Mouse (Mus musculus): ENCODE results near the gene Gdf7.

Gdf7 gene

DNA sequence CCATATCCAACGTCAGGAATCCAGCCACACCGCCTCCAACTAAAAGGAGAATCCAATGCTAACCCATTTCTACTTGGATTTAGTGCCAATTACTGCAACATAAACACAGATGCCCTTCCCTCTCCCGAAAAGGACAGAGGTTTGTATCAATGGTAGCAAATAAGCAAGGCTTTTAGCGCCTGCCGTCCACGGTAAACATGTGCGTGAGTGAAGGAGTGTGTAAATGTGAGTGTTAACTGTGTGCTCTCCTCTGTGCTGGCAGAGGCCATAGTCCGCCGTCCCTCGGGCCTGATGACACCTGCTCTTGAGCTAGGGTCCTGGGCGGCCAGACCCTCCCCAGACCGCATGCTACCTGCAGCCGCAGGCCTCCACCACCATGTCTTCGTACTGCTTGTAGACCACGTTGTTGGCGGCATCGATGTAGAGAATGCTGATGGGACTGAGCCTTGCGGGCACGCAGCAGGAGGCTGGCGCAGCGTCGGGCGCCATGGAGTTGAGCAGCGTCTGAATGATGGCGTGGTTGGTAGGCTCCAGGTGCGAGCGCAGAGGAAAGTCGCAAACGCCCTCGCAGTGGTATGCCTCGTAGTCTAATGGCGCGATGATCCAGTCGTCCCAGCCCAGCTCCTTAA, 4.1 kb downstream of the Gdf7 start:
- DNase-seq (ENCODE audit: low spot score) = no peak

DNA sequence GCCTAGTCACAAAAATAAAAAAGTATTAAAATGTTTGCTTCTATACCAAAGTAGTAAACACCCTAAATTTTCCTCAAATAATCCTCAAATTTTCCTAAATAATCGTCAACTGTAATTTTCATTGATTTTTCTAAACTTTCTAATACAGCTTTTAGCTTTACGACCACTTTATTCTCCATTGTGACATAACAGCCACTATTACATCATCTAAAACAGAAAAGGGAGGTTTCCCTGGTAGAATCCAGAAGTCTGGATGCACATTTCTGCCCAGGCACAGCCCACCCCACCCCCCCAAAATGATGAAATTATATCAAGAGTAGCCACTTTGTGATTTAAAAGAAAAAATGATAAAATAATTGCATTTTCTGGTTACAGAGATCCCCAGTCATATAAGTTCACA, 5.6 kb downstream of the Gdf7 start:
- no peak for DNase-seq (ENCODE audit: low spot score)

DNA sequence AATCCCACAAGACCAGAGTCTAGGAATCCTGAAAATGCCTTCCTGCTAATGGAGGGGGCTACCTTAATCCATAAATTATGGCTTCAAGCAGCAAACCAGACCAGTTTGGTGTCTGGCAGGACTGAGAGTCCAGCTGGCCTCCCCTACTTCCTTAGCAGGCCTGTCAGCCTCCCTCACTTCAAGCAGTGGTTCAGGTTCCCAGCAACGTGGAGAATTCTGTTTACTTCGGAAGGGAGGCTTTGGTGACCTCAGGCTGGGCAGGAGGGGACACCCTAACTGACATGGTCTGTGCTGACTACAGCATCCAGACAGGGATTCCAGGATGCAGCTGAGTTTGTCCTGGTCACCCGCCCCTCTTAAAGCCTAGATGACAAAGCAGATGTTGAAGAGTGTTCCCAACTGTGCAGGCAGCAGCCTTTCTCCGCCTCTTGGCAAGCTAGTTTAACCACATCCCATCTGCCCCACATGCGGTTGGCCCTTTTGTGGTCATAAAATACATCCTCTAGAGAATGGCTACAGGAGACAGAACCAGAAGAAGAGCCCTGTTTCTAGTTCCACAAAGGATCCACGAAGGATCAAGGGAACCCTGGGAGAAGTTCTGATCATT, 6.3 kb downstream of the Gdf7 start:
- no peak for DNase-seq (ENCODE audit: low spot score)

DNA sequence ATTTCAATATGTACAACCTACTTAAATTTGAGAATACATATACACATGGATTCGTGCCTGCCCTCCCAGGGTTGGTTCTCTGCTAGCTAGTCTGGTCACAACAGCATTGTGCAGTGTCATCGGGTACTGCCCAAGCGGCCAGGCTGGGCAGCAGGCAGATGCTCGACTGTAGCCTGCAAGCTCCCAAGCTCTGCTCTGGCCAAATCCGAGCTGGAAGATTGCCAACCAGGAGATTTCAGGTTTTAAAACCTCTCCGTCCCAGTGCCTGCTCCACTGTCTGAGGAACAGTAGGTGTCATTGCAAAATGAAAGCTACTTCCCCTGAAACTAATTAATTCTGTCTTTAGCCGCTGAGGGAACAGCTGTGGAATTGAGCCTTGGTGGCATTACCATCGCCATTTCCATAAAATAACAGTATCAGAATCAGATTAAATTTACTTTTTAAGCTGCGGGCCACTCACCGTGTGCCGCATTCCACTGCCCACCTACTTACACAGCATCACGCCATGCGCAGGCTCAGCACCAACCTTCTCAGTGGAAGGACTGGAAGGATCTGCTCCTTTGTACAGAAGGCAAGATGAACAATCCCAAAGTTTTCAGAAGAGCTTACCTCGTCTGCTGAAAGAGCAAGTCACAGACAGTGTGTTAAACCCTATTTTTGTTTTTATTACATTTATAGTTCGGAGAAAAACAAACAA, 10.4 kb downstream of the Gdf7 start:
- no peak for DNase-seq (ENCODE audit: low spot score)

DNA sequence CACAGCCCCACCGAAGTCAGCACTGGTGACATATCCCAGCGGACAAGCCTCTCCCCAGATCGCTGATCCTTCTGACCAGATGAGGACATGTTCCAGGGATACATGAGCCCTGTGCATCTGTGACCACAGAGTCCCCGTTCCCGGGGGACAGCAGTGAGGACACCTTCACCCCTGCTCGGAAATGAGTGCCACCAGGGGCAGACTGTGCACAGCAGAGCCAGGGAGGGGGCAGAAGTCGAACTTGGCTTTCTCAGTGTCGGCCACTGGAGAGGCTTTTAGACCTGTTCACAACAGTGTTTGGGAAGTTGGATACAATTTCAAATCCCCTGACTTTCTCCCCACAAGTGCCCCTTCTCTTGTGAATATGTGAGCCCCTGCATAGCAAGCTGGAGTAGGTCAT, 12.3 kb downstream of the Gdf7 start:
- no peak for DNase-seq (ENCODE audit: low spot score)

DNA sequence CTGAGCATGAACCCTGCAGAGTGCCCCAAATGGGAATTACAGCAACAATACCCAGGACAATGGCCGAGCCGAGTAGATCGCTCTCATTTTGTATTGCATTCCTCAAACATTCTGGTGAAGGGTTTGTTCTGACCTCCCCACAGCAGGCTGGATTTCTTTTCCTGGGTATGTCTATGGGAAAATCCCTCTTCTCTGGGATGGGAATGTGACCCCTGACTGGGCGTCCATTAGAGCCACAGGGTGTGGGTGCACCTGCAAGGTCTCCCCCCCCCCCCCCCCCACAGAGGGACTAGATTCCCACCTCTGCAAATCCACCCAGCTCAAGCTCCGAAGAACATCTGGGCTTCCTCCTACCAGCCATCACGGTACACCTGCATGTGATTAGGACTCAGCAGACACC, 12.7 kb downstream of the Gdf7 start:
- DNase-seq (ENCODE audit: low spot score) = no peak

DNA sequence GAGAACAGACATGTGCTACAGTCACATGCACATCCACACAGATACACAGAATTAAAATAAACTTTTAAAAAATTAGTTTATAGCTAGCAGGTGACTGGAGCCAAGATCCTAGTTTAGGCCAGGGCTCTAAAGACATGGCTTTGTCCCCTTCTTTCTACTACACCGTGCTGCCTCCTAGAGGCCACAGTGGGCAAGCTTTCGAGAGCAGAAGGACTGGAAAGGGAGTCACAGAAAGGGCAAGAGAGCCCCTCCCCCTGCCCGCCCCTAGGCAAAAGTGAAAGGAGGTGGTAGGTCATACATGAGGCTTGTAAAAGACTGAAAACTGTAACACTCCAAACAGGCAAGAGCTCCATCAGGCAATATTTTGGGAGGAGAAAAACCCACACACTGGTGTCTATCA, 13.8 kb downstream of the Gdf7 start:
- DNase-seq (ENCODE audit: low spot score) = no peak

DNA sequence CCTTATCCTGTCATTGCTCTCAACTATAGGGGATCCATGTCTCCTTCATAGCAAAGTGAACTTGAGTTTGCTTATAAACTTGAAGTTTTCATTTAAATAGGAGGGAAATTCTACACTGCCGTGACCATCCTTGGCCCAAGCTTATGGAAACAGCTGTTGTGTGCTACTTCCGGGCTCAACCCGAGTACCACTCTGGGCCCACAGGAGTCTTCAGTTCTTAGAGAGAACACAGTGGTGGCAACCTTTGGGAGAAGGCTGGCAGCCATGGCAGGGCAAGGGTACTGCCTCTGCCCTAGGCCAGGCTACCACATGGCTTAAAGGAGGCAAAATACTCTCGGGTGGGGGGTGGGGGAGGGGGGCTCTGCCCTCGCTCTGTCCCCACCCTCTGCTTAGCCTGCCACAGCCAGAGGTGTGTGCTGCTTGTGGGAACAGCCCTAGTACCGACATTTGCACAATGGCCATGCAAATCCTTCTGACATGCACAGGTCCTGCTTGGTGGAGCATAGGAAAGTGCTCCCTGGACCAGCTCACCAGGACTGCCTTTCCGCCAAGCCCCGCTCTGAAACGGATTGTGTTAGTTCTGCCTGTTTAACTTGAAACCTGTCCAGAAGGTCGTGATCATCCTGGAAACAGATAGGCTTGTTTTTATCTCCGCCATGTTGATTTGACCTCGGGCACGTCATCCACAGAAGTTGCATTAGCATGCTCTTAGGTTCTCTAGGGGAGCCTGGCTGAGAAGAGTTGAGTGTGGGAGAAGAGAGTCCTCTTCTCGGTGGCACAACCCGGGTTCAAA, 20.3 kb downstream of the Gdf7 start:
- DNase-seq (ENCODE audit: low spot score) = no peak

DNA sequence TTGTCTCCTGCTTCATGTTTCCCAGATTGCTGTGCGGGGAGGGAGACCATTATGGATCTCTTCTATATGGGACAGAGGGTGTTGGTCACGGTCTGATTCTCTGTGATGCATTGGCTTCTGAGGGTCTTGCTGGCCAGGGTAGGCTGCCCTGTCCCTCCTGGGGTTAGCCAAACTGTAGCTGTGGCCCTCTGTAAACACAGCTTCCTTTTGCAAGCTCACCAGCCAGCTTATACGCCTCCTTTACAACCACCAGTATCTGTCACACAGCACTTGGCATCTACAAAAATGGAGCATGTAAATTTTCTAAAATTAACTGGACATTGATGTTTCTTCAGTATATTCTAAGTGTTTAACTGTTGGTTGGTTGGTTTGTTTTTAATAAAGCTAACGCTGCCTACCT, 26.3 kb downstream of the Gdf7 start:
- no peak for DNase-seq (ENCODE audit: low spot score)

DNA sequence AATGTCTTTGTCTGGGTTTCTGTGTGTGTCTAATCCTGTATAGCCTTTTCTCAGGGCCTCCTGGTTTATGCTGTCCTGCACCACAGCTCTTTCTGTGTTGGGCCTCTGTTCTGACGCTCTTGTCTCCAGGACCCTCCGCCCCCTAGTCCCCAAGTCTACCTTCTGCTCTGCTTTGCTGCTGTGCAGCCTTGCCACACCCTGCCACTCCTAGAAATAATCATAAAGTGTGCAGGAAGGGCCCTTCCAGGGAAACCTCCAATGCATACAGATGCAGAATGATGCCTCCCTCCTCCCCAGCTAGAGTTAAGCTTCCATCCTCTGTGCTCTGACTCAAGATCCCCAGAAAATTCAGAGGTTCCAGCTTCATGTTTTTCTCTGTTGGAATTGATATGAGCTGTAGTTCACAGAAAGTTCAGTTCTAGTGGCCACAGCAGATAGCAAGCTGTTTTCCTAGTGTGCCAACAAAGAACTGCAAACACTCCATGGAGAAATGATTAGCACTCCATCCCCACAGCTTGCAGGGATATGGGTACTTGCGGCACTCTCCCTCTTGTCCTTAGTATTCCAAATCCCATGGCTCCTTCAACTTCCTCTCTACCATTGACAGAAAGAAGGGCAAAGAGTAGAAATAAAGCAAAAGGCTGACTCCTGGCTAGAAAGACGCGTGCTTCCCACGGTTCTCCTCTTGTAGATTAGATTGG, 28.1 kb downstream of the Gdf7 start:
- no peak for DNase-seq (ENCODE audit: low spot score)

DNA sequence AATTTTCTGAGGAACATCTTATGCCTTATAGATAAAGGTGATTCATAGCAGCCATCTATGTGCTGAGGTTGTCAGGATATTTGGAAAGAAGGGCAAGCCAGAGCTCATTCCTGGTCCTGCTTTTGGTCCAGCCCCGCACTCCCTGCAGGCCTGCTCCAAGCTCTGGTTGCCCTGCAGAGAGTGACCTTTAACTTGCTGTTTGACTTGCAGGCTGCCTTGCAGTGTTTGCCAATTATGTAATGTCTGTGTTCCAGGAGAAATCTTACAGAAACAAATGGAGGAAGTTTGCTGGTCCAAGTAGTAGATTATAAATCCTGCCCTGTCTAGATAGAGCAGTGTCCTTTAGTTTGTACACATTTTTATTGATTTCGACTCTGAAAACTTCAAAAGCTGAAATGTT, 30.3 kb downstream of the Gdf7 start:
- no peak for DNase-seq (ENCODE audit: low spot score)

DNA sequence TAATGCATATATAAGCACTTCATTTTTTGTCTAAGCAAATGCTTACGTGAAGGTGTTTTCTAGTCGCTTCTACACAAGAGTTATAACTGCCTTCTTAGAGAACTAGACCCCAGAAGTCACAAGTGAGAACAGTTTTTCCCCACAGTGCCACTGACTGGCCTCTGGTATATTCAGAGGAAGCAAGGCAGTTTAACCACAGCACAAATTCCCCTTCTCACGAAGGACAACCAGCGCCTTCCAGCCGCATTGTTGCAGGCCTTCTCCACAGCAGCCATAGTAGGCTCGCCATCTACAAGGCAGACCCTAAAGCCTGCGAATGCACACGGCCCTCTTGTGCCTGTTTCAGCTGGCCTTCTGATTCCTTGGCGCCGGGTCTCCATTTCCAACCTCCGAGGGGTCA, 32.1 kb downstream of the Gdf7 start:
- no peak for DNase-seq (ENCODE audit: low spot score)

DNA sequence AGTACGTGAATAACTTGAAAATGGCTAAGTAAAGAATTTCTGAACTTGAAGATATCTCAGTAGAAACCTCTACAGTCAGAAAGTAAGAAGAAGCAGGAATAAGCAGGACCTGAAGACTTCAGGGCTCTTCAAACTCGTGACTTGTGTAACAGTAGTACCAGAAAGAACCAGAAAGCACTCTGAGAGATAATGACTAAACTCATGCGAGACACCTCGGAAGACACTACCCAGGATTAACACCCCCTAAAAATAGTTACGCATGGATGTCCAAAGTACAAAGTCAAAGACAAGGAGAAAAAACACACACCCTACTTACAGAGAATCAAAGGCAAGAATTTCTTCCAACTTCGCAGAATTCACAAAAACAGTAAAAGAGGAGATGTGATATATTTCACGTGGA, 35.4 kb downstream of the Gdf7 start:
- no peak for DNase-seq (ENCODE audit: low spot score)

DNA sequence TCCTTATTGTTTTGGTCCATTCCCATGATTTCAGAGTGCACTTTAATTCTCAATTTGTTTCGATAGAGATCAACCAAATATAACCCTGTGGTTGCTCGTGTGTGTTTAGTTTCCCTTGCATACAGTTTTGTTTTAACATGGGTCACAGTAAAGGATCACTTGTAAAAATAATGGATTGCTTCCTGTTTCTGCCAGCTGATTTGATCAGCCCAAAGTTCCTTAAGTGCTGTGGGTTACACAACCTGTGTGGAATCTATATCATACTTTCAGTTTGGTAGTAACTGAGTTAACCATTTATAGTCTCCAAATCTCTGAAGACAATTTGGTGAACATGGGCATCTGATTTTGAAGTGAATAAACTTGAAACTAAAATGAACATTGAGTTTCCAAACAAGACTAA, 41.5 kb downstream of the Gdf7 start:
- DNase-seq (ENCODE audit: low spot score) = no peak

All from ovary, postnatal 36 days (tissue).